Mouse (Mus musculus): ENCODE data around the gene Mdga1.

The Mdga1 gene

GRCm38 (mm10) chr17:29883351-29883750, 86.5 kb downstream of the Mdga1 start:
- DNase-seq = no peak

GRCm38 (mm10) chr17:29882885-29883284, 87.0 kb downstream of the Mdga1 start:
- DNase-seq = peak; percentile 71

GRCm38 (mm10) chr17:29880251-29880650, 89.6 kb downstream of the Mdga1 start:
- DNase-seq = no peak

- no peak for DNase-seq
Measured at GRCm38 (mm10) chr17:29878990-29879389, 90.9 kb downstream of the Mdga1 start.

- DNase-seq = peak; percentile 49
Measured at GRCm38 (mm10) chr17:29874082-29874679, 95.7 kb downstream of the Mdga1 start.

- DNase-seq = peak; percentile 92
Measured at GRCm38 (mm10) chr17:29873580-29874015, 96.3 kb downstream of the Mdga1 start.

- no peak for DNase-seq
Measured at GRCm38 (mm10) chr17:29870316-29870715, 99.6 kb downstream of the Mdga1 start.

GRCm38 (mm10) chr17:29865914-29866313, 104.0 kb downstream of the Mdga1 start:
- DNase-seq = no peak

GRCm38 (mm10) chr17:29864440-29864839, 105.4 kb downstream of the Mdga1 start:
- DNase-seq = no peak

GRCm38 (mm10) chr17:29859788-29860283, 110.1 kb downstream of the Mdga1 start:
- no peak for DNase-seq

- no peak for DNase-seq
Measured at GRCm38 (mm10) chr17:29858764-29859163, 111.1 kb downstream of the Mdga1 start.

- DNase-seq = no peak
Measured at GRCm38 (mm10) chr17:29855702-29856580, 113.9 kb downstream of the Mdga1 start.

GRCm38 (mm10) chr17:29854835-29855234, 115.1 kb downstream of the Mdga1 start:
- DNase-seq = no peak

GRCm38 (mm10) chr17:29854388-29854787, 115.5 kb downstream of the Mdga1 start:
- no peak for DNase-seq

- DNase-seq = no peak
Measured at GRCm38 (mm10) chr17:29852846-29853486, 116.9 kb downstream of the Mdga1 start.

GRCm38 (mm10) chr17:29849436-29849797, 120.5 kb downstream of the Mdga1 start:
- DNase-seq = no peak

- DNase-seq = peak; percentile 84
Measured at GRCm38 (mm10) chr17:29848793-29849435, 121.0 kb downstream of the Mdga1 start.

GRCm38 (mm10) chr17:29847291-29847690, 122.6 kb downstream of the Mdga1 start:
- DNase-seq = no peak

GRCm38 (mm10) chr17:29846284-29846683, 123.6 kb downstream of the Mdga1 start:
- no peak for DNase-seq

- no peak for DNase-seq
Measured at GRCm38 (mm10) chr17:29844949-29845348, 124.9 kb downstream of the Mdga1 start.

GRCm38 (mm10) chr17:29843419-29844162, 126.3 kb downstream of the Mdga1 start:
- no peak for DNase-seq
